Mouse (Mus musculus): ENCODE data around the gene Atrnl1. TPM values are rescaled to one million over a fixed set of nuclear protein-coding genes. Genes with fewer than 3 reads are reported as not detected.

The Atrnl1 gene
- polyA plus RNA-seq, 1 experiment, result 5.6 TPM

DNA sequence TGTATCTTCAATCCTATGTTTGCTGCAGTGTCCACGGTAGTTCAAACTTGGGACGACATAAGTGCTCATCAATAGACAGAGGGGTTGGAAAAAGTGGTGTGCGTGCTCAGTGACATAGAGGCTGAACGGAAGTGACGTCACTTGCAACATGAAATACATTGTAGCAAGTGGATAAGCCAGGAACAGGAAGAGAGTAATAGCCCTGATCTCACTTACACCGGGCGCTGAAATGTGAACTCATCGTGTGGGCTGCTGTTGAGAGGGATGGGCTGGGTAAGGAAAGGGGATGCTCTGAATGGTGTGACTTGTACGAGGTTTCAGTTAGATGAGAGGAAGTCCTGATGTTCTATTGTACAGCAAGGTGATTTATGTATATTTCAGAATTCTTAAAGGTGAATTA lies 8.3 kb downstream of the Atrnl1 start:
- H3K4me3 ChIP-seq (ENCODE audit: extremely low read depth, insufficient read depth, insufficient read length), result no peak overlapping the region
- no peak for TF ChIP-seq CTCF (IDR thresholded peaks at IDR 0.05; ENCODE audit: extremely low read depth, insufficient read depth, insufficient read length, insufficient replicate concordance)
- TF ChIP-seq POLR2A (IDR thresholded peaks at IDR 0.05; ENCODE audit: low read depth, low read length), result no peak
- no peak for DNase-seq (ENCODE audit: low read depth in 1 of 2, low spot score in 2 of 2)
- H3K4me1 ChIP-seq (ENCODE audit: control insufficient read depth, insufficient read depth, insufficient read length), result no peaks in the 10 kb centered on the region
- H3K27me3 ChIP-seq (ENCODE audit: control insufficient read depth, insufficient read depth, low read length), result no peaks in the 10 kb centered on the region
- 64% methylated on average over 9 of the region's 9 CpGs for WGBS
- no peaks in the 10 kb centered on the region for H3K36me3 ChIP-seq (ENCODE audit: control insufficient read depth, insufficient read depth, low read length)
- no peak overlapping the region for H3K27ac ChIP-seq (ENCODE audit: insufficient read depth, low read length)

DNA sequence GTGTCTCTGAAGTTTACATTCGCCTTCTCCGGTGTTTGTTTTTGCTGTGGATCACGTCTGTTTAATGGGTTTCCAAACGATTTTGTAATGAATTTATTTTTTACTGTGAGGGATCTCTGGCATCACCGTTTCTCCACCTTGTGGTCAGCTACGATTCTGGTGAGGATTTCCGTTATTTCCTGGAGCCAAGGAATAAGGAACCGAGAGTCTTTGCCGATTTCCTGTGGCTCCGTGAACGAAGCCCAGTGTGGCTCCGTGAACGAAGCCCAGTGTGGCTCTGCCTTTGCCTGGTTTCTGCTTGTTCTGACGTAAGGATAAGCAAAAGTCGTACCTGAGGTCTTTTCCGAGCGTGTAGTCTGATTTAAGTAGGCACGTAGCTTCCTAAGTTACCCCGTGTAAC lies 11.0 kb downstream of the Atrnl1 start:
- no peak for DNase-seq (ENCODE audit: low read depth in 1 of 2, low spot score in 2 of 2)
- no peak for TF ChIP-seq POLR2A (IDR thresholded peaks at IDR 0.05; ENCODE audit: low read depth, low read length)
- TF ChIP-seq CTCF (IDR thresholded peaks at IDR 0.05; ENCODE audit: extremely low read depth, insufficient read depth, insufficient read length, insufficient replicate concordance), result no peak
- H3K36me3 ChIP-seq (ENCODE audit: control insufficient read depth, insufficient read depth, low read length), result no peaks in the 10 kb centered on the region
- no peaks in the 10 kb centered on the region for H3K4me1 ChIP-seq (ENCODE audit: control insufficient read depth, insufficient read depth, insufficient read length)
- 62% methylated on average over 19 of the region's 19 CpGs for WGBS
- no peaks in the 10 kb centered on the region for H3K27me3 ChIP-seq (ENCODE audit: control insufficient read depth, insufficient read depth, low read length)
- H3K27ac ChIP-seq (ENCODE audit: insufficient read depth, low read length), result no peak overlapping the region
- no peak overlapping the region for H3K4me3 ChIP-seq (ENCODE audit: extremely low read depth, insufficient read depth, insufficient read length)

GRCm38 (mm10) chr19:57625738-57626137 lies 14.9 kb downstream of the Atrnl1 start:
- H3K36me3 ChIP-seq (ENCODE audit: control insufficient read depth, insufficient read depth, low read length), result no peaks in the 10 kb centered on the region
- TF ChIP-seq CTCF (IDR thresholded peaks at IDR 0.05; ENCODE audit: extremely low read depth, insufficient read depth, insufficient read length, insufficient replicate concordance) (no peak), POLR2A (IDR thresholded peaks at IDR 0.05; ENCODE audit: low read depth, low read length) (no peak)
- WGBS, result 92% methylated on average over 9 of the region's 9 CpGs
- H3K4me1 ChIP-seq (ENCODE audit: control insufficient read depth, insufficient read depth, insufficient read length), result no peaks in the 10 kb centered on the region
- H3K27me3 ChIP-seq (ENCODE audit: control insufficient read depth, insufficient read depth, low read length), result no peaks in the 10 kb centered on the region
- no peak overlapping the region for H3K4me3 ChIP-seq (ENCODE audit: extremely low read depth, insufficient read depth, insufficient read length)
- DNase-seq (ENCODE audit: low read depth in 1 of 2, low spot score in 2 of 2), result no peak
- H3K27ac ChIP-seq (ENCODE audit: insufficient read depth, low read length), result no peak overlapping the region

DNA sequence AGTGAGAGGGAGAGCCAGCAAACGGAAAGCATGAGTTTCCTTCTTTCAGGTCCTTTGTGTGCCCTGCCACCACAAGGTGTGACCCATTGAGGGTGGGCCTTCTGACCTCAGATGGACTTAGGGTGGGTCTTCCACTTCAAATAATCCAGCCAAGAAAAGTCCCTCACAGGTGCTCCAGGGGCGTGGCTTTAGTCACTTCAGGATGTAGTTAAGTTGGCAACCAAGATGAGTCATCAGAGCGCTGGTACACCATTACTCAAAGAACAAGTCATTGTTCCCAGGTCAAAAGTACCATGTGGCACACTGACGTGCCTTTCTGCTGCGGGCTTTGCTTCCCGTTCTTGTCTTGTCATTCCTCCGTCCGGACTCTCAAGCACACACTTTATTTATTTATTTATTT lies 16.4 kb downstream of the Atrnl1 start:
- Histone ChIP-seq H3K4me1 (ENCODE audit: control insufficient read depth, insufficient read depth, insufficient read length) (no peaks in the 10 kb centered on the region), H3K36me3 (ENCODE audit: control insufficient read depth, insufficient read depth, low read length) (no peaks in the 10 kb centered on the region; the same call in 1 of the 2 replicates), H3K27me3 (ENCODE audit: control insufficient read depth, insufficient read depth, low read length) (no peaks in the 10 kb centered on the region), H3K4me3 (ENCODE audit: extremely low read depth, insufficient read depth, insufficient read length) (no peak overlapping the region), H3K27ac (ENCODE audit: insufficient read depth, low read length) (no peak overlapping the region)
- DNase-seq (ENCODE audit: low read depth in 1 of 2, low spot score in 2 of 2), result no peak
- no peak for TF ChIP-seq POLR2A (IDR thresholded peaks at IDR 0.05; ENCODE audit: low read depth, low read length)
- no peak for TF ChIP-seq CTCF (IDR thresholded peaks at IDR 0.05; ENCODE audit: extremely low read depth, insufficient read depth, insufficient read length, insufficient replicate concordance)
- WGBS, result 92% methylated on average over 8 of the region's 8 CpGs

- Histone ChIP-seq H3K36me3 (ENCODE audit: control insufficient read depth, insufficient read depth, low read length) (no peaks in the 10 kb centered on the region), H3K27me3 (ENCODE audit: control insufficient read depth, insufficient read depth, low read length) (no peaks in the 10 kb centered on the region), H3K4me1 (ENCODE audit: control insufficient read depth, insufficient read depth, insufficient read length) (no peaks in the 10 kb centered on the region), H3K4me3 (ENCODE audit: extremely low read depth, insufficient read depth, insufficient read length) (no peak overlapping the region), H3K27ac (ENCODE audit: insufficient read depth, low read length) (no peak overlapping the region)
- 98% methylated on average over 21 of the region's 21 CpGs for WGBS
- DNase-seq (ENCODE audit: low read depth in 1 of 2, low spot score in 2 of 2), result no peak
- TF ChIP-seq CTCF (IDR thresholded peaks at IDR 0.05; ENCODE audit: extremely low read depth, insufficient read depth, insufficient read length, insufficient replicate concordance) (no peak), POLR2A (IDR thresholded peaks at IDR 0.05; ENCODE audit: low read depth, low read length) (no peak)
Measured at GRCm38 (mm10) chr19:57642536-57642935, 31.7 kb downstream of the Atrnl1 start.

DNA sequence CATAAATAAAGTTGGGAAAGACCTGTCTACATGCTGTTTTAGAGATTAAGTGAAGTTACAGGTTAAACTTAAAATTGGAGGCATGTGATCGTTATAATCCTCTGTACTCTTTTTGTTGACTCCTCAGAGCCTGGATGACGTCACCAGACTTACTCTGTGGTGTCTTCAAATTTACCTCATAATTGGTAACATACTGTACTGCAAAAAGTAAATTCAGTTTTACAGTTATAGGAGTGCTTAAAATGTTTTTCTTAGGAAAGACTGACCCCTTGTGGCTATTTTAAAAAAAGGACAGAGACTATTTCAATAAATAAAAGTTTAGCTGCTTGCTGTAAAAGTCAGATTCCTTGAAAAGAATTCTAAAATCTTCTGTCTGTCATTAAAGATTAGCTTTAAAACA lies 32.1 kb downstream of the Atrnl1 start:
- no peaks in the 10 kb centered on the region for H3K4me1 ChIP-seq (ENCODE audit: control insufficient read depth, insufficient read depth, insufficient read length)
- H3K27me3 ChIP-seq (ENCODE audit: control insufficient read depth, insufficient read depth, low read length), result no peaks in the 10 kb centered on the region
- no peak for TF ChIP-seq CTCF (IDR thresholded peaks at IDR 0.05; ENCODE audit: extremely low read depth, insufficient read depth, insufficient read length, insufficient replicate concordance)
- no peak for TF ChIP-seq POLR2A (IDR thresholded peaks at IDR 0.05; ENCODE audit: low read depth, low read length)
- H3K27ac ChIP-seq (ENCODE audit: insufficient read depth, low read length), result no peak overlapping the region
- H3K36me3 ChIP-seq (ENCODE audit: control insufficient read depth, insufficient read depth, low read length), result no peaks in the 10 kb centered on the region
- 43% methylated on average over 2 of the region's 2 CpGs for WGBS
- H3K4me3 ChIP-seq (ENCODE audit: extremely low read depth, insufficient read depth, insufficient read length), result no peak overlapping the region
- peak in 1 of 2 experiments; percentile 51 for DNase-seq (ENCODE audit: low read depth in 1 of 2, low spot score in 2 of 2)

- H3K4me1 ChIP-seq (ENCODE audit: control insufficient read depth, insufficient read depth, insufficient read length), result no peaks in the 10 kb centered on the region
- no peaks in the 10 kb centered on the region for H3K27me3 ChIP-seq (ENCODE audit: control insufficient read depth, insufficient read depth, low read length)
- peak in 1 of 2 experiments; percentile 29 for DNase-seq (ENCODE audit: low read depth in 1 of 2, low spot score in 2 of 2)
- peaks cover 1% of the 10 kb centered on the region; the same call in 1 of the 2 replicates for H3K36me3 ChIP-seq (ENCODE audit: control insufficient read depth, insufficient read depth, low read length)
- H3K4me3 ChIP-seq (ENCODE audit: extremely low read depth, insufficient read depth, insufficient read length), result no peak overlapping the region
- peak overlapping the region; percentile 23 for H3K27ac ChIP-seq (ENCODE audit: insufficient read depth, low read length)
- TF ChIP-seq POLR2A (IDR thresholded peaks at IDR 0.05; ENCODE audit: low read depth, low read length), result no peak
- no peak for TF ChIP-seq CTCF (IDR thresholded peaks at IDR 0.05; ENCODE audit: extremely low read depth, insufficient read depth, insufficient read length, insufficient replicate concordance)
- WGBS, result 88% methylated on average over 14 of the region's 14 CpGs
Measured at GRCm38 (mm10) chr19:57648202-57648943, 37.5 kb downstream of the Atrnl1 start.
